Mouse (Mus musculus): ENCODE measurements around the gene Sorcs1. TPM values are rescaled to one million over a fixed set of nuclear protein-coding genes. Genes with fewer than 3 reads are reported as not detected.

The Sorcs1 gene
- polyA plus RNA-seq, 1 experiment = not detected

- TF ChIP-seq E2F4 (IDR thresholded peaks at IDR 0.05; ENCODE audit: insufficient read depth) (no peak), USF1 (IDR thresholded peaks at IDR 0.05; ENCODE audit: low read depth) (no peak), MYOD1 (IDR thresholded peaks at IDR 0.05; ENCODE audit: control insufficient read depth in 1 of 3, insufficient read length in 2 of 3, low read depth in 2 of 3) (no peak), MAX (IDR thresholded peaks at IDR 0.05; ENCODE audit: low read depth) (no peak), SRF (IDR thresholded peaks at IDR 0.05; ENCODE audit: control insufficient read depth, insufficient read length, low read depth) (no peak), MYOG (IDR thresholded peaks at IDR 0.05; ENCODE audit: control insufficient read depth in 1 of 3, insufficient read depth in 1 of 3, insufficient read length in 2 of 3, low read depth in 2 of 3) (no peak), POLR2A (IDR thresholded peaks at IDR 0.05; ENCODE audit: insufficient read length, low read depth) (no peak), REST (IDR thresholded peaks at IDR 0.05; ENCODE audit: insufficient read depth, insufficient read length) (no peak)
- no peaks in the 10 kb centered on the region for H3K36me3 ChIP-seq (ENCODE audit: control insufficient read depth, insufficient read depth)
- no peak overlapping the region for H3K4me3 ChIP-seq
Measured at GRCm38 (mm10) chr19:50210456-50210855, 468.0 kb downstream of the Sorcs1 start.

DNA sequence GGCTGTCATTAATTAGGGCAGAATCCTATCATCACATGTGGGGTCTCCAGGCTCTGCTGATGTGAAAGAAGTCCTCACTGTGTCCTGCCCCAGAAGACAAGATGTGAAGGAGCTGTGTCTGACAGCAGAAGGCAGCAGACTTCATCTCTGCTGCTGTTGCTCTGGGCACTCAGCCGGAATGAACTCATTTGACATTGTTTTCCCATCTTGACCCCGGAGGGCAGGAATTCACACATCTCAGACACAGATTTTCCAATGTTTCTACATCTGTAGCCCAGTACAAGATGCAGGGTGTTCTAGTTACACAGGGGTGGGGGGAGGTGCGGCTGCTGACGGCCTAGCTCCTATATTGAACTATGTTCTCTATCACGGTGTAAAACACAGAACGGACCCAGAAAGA is 474.1 kb downstream of the Sorcs1 start:
- no peak for TF ChIP-seq E2F4 (IDR thresholded peaks at IDR 0.05; ENCODE audit: insufficient read depth)
- no peak for TF ChIP-seq POLR2AphosphoS2 (IDR thresholded peaks at IDR 0.05; ENCODE audit: insufficient read length, low read depth)
- TF ChIP-seq REST (IDR thresholded peaks at IDR 0.05; ENCODE audit: insufficient read depth, insufficient read length) = no peak
- TF ChIP-seq USF1 (IDR thresholded peaks at IDR 0.05; ENCODE audit: low read depth) = no peak
- TF ChIP-seq TCF3 (IDR thresholded peaks at IDR 0.05; ENCODE audit: insufficient read length, low read depth) = no peak
- TF ChIP-seq MYOG (IDR thresholded peaks at IDR 0.05; ENCODE audit: control insufficient read depth in 1 of 3, insufficient read depth in 1 of 3, insufficient read length in 2 of 3, low read depth in 2 of 3) = no peak
- TF ChIP-seq MAX (IDR thresholded peaks at IDR 0.05; ENCODE audit: low read depth) = no peak
- no peak for TF ChIP-seq SRF (IDR thresholded peaks at IDR 0.05; ENCODE audit: control insufficient read depth, insufficient read length, low read depth)
- TF ChIP-seq MYOD1 (IDR thresholded peaks at IDR 0.05; ENCODE audit: control insufficient read depth in 1 of 3, insufficient read length in 2 of 3, low read depth in 2 of 3) = no peak
- TF ChIP-seq CEBPB (IDR thresholded peaks at IDR 0.05; ENCODE audit: insufficient read depth, poor library complexity, severe bottlenecking) = no peak
- TF ChIP-seq POLR2A (IDR thresholded peaks at IDR 0.05; ENCODE audit: insufficient read length, low read depth) = no peak
- no peak for TF ChIP-seq TCF12 (IDR thresholded peaks at IDR 0.05; ENCODE audit: insufficient read depth, poor library complexity, severe bottlenecking)
- H3K27me3 ChIP-seq (ENCODE audit: control insufficient read depth, insufficient read depth, insufficient read length) = no peaks in the 10 kb centered on the region
- no peaks in the 10 kb centered on the region for H3K79me2 ChIP-seq (ENCODE audit: control insufficient read depth, insufficient read depth)
- H3K4me3 ChIP-seq = no peak overlapping the region
- no peaks in the 10 kb centered on the region for H3K36me3 ChIP-seq (ENCODE audit: control insufficient read depth, insufficient read depth)
- no peak overlapping the region for H3ac ChIP-seq (ENCODE audit: control insufficient read depth, insufficient read length)
- H3K4me2 ChIP-seq (ENCODE audit: low read depth) = no peak overlapping the region

More at GRCm38 (mm10) chr19:50210456-50210855, 468.0 kb downstream of the Sorcs1 start:
- Histone ChIP-seq H3K79me2 (ENCODE audit: control insufficient read depth, insufficient read depth) (no peaks in the 10 kb centered on the region), H3K4me2 (ENCODE audit: low read depth) (no peak overlapping the region), H3ac (ENCODE audit: control insufficient read depth, insufficient read length) (no peak overlapping the region), H3K27me3 (ENCODE audit: control insufficient read depth, insufficient read depth, insufficient read length) (no peaks in the 10 kb centered on the region)

GRCm38 (mm10) chr19:50196592-50196991 is 481.9 kb downstream of the Sorcs1 start:
- TF ChIP-seq MYOG (IDR thresholded peaks at IDR 0.05; ENCODE audit: control insufficient read depth in 1 of 3, insufficient read depth in 1 of 3, insufficient read length in 2 of 3, low read depth in 2 of 3) (no peak), TCF3 (IDR thresholded peaks at IDR 0.05; ENCODE audit: insufficient read length, low read depth) (no peak), CEBPB (IDR thresholded peaks at IDR 0.05; ENCODE audit: insufficient read depth, poor library complexity, severe bottlenecking) (no peak), MYOD1 (IDR thresholded peaks at IDR 0.05; ENCODE audit: control insufficient read depth in 1 of 3, insufficient read length in 2 of 3, low read depth in 2 of 3) (no peak), POLR2AphosphoS2 (IDR thresholded peaks at IDR 0.05; ENCODE audit: insufficient read length, low read depth) (no peak), MAX (IDR thresholded peaks at IDR 0.05; ENCODE audit: low read depth) (no peak), E2F4 (IDR thresholded peaks at IDR 0.05; ENCODE audit: insufficient read depth) (no peak)
- Histone ChIP-seq H3K79me2 (ENCODE audit: control insufficient read depth, insufficient read depth) (no peaks in the 10 kb centered on the region), H3K4me3 (no peak overlapping the region), H3K27me3 (ENCODE audit: control insufficient read depth, insufficient read depth, insufficient read length) (no peaks in the 10 kb centered on the region), H3ac (ENCODE audit: control insufficient read depth, insufficient read length) (no peak overlapping the region), H3K36me3 (ENCODE audit: control insufficient read depth, insufficient read depth) (no peaks in the 10 kb centered on the region), H3K4me2 (ENCODE audit: low read depth) (no peak overlapping the region)

GRCm38 (mm10) chr19:50185769-50186715 is 492.4 kb downstream of the Sorcs1 start:
- no peaks in the 10 kb centered on the region for H3K36me3 ChIP-seq (ENCODE audit: control insufficient read depth, insufficient read depth)
- H3K79me2 ChIP-seq (ENCODE audit: control insufficient read depth, insufficient read depth) = no peaks in the 10 kb centered on the region
- no peak overlapping the region for H3K4me3 ChIP-seq
- TF ChIP-seq TCF12 (IDR thresholded peaks at IDR 0.05; ENCODE audit: insufficient read depth, poor library complexity, severe bottlenecking) = no peak
- no peak for TF ChIP-seq E2F4 (IDR thresholded peaks at IDR 0.05; ENCODE audit: insufficient read depth)
- no peak for TF ChIP-seq USF1 (IDR thresholded peaks at IDR 0.05; ENCODE audit: low read depth)
- no peak overlapping the region for H3K4me2 ChIP-seq (ENCODE audit: low read depth)
- no peak overlapping the region for H3ac ChIP-seq (ENCODE audit: control insufficient read depth, insufficient read length)
- no peaks in the 10 kb centered on the region for H3K27me3 ChIP-seq (ENCODE audit: control insufficient read depth, insufficient read depth, insufficient read length)

All from myocyte (in vitro differentiated cells).